Mouse (Mus musculus): Measurements from ENCODE around the gene Etfrf1.

- TF ChIP-seq CTCF (IDR thresholded peaks at IDR 0.05; ENCODE audit: borderline replicate concordance, insufficient read depth, low read depth, low read length) = no peak
- TF ChIP-seq POLR2A (IDR thresholded peaks at IDR 0.05; ENCODE audit: borderline replicate concordance, insufficient read depth, low read length) = no peak
These were observed 45.2 kb downstream of the Etfrf1 start for GRCm38 (mm10) chr6:145255952-145256700.

All from cerebellum, adult 2 months (tissue).